Mouse (Mus musculus): ENCODE measurements around the gene Plekhn1.
A peak's percentile ranks its signal among the peaks of the same experiment; 100 is the strongest.

The Plekhn1 gene

GRCm38 (mm10) chr4:156213134-156213533 is 21.5 kb downstream of the Plekhn1 start:
- DNase-seq (ENCODE audit: low spot score): no peak

GRCm38 (mm10) chr4:156209963-156210635 is 24.6 kb downstream of the Plekhn1 start:
- DNase-seq (ENCODE audit: low spot score): no peak

DNA sequence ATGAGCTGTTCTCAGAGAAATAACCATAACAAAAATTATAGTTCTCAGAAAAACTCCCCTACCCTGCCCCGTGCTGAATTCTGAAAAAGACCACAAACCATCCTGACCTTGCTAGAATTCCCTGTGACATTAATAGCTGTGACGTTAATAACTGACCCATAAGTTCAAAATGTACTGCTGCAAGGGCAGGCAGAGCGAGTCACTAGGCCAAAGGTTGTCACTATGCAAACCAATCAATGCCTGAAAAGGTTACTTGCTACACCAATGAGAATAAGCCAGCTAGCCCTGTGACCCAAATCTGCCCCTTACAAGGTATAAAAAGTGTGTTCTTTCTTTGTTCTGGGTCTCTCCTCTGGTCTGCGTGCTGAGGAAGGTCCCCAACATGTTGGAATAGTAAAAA is 25.8 kb downstream of the Plekhn1 start:
- DNase-seq (ENCODE audit: low spot score): no peak

GRCm38 (mm10) chr4:156203413-156204131 is 31.1 kb downstream of the Plekhn1 start:
- peak; percentile 69 for DNase-seq (ENCODE audit: low spot score)

- peak; percentile 85 for DNase-seq (ENCODE audit: low spot score)
Observed at GRCm38 (mm10) chr4:156203001-156203412, 31.6 kb downstream of the Plekhn1 start, which contains the start of gene AW011738. TSS of gene AW011738 (plus strand) at chr4:156203304.

DNA sequence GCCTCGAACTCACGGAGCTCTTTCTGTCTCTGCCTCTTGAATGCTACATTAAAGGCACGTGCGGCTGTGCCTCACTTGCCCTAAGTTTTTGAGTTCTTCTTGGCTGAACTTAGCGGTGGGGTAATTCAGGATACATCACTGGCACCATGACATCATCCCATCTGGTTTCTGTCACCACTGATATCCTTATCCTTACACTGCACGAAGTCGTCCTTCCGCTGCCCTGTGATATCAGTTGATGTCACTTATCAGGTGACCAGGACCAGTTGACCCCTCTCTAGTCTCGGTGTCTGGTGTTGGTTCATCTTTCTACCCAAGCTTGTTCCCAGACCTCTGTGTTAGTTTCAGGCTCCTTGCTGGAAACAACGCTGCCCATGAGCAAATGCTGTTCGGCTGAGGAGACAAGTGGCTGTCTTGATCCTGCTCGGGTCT is 32.2 kb downstream of the Plekhn1 start:
- DNase-seq (ENCODE audit: low spot score): peak; percentile 79

- DNase-seq (ENCODE audit: low spot score): peak; percentile 76
Observed at GRCm38 (mm10) chr4:156200623-156201475, 33.8 kb downstream of the Plekhn1 start, which contains the start of gene Isg15. TSS of gene Isg15 (minus strand) at chr4:156200818.

- peak; percentile 97 for DNase-seq (ENCODE audit: low spot score)
Observed at GRCm38 (mm10) chr4:156197829-156198205, 36.8 kb downstream of the Plekhn1 start.

- no peak for DNase-seq (ENCODE audit: low spot score)
Observed at GRCm38 (mm10) chr4:156197131-156197828, 37.4 kb downstream of the Plekhn1 start, which contains the start of gene Agrn. TSS of gene Agrn (minus strand) at chr4:156197488.

DNA sequence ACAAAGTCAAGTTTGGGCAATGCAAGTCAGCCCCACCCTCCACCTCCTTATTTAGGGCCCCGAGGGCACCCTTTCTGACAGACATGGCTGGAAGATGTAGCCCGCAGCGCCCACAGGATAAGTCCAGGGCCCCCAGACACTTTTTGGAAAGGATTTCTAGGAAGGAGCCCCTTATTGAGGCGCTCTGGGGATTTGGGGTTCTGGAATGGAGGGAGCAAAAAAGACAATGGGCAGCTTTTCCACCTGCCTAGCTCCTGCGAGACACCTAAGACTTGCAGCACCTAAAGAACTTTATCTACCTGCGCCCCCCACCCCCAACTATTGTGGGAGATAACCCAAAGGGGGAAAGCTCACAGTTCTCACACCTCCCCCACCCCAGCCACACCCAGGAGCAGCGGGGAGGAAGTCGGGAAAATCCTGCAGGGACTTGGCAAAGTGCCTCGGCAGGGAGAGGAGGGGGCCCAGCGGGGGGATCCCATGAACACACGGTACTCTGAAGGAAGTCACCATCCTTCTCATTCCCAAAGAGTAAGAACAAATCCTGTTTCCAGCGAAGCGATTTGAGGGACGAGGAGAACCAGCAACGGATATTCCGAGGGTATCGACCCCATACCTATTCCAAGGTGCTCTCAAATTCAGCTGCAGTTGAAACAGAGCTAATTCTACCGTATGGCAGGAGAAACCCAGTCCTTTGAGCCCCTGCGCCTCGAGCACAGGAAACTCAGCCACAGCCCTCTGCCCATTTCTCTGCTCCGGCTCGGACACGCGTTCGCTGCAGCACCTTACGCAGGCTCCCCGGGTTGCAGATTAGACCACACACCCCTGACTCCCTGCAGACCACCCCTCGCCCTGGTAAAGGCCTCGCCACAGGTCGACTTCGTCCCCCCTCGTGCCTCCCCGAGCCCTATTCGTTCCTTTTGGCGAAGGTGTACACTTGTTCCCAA is 38.5 kb downstream of the Plekhn1 start:
- peak; percentile 61 for DNase-seq (ENCODE audit: low spot score)

GRCm38 (mm10) chr4:156194346-156194745 is 40.3 kb downstream of the Plekhn1 start:
- no peak for DNase-seq (ENCODE audit: low spot score)

GRCm38 (mm10) chr4:156193906-156194305 is 40.8 kb downstream of the Plekhn1 start:
- DNase-seq (ENCODE audit: low spot score): no peak

DNA sequence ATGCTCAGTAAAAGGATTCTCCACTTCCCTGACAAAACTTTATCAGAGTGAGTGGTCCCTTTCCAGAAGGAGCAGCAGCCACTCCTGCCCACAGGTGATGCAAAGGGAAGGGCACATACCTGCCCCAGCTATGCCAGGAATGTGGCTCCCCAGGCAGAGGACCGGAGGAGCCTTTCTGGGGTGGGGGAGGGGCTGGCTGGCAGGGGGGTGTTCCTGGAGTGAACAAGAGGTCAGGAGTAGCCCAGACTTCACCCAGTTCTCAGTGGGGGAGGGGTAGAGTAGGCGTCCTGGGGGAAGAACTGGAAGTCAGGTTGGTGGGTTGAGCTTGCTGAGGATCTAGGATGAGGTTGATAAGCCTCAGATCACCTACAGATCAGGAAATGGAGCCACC is 41.5 kb downstream of the Plekhn1 start:
- DNase-seq (ENCODE audit: low spot score): no peak

GRCm38 (mm10) chr4:156192421-156193199 is 42.0 kb downstream of the Plekhn1 start:
- no peak for DNase-seq (ENCODE audit: low spot score)

GRCm38 (mm10) chr4:156188811-156189323 is 45.8 kb downstream of the Plekhn1 start:
- no peak for DNase-seq (ENCODE audit: low spot score)

DNA sequence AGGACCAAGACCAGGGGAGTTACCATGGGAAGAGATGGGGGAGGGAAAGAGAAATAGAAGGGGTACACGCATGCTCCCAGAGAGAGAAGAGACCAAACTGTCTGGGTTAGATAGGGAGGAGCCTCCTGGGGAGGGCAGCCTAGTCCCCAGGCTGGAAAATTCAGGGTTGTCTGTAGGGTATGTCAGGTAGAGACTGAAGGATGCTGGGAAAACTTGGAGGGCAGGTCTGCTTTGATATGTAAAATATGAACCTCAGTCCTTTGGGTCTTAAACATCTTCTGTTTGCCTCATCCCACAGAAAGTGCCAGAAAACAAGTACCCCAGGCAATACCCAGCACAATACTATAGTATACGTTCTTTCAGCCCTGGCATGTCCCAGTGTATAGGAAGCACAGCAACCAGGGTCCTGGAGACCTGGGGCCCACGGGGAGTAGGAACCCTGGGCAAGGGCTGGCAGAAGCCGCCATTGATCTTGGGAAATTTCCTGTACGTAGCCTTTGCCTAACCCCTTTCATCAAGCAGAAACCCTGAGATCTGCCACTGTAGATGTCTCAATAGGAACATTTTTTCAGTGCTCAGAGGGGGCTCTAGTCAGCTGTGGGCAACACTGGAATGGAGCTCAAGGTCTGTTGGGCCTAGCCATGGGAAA is 46.4 kb downstream of the Plekhn1 start:
- DNase-seq (ENCODE audit: low spot score): no peak

DNA sequence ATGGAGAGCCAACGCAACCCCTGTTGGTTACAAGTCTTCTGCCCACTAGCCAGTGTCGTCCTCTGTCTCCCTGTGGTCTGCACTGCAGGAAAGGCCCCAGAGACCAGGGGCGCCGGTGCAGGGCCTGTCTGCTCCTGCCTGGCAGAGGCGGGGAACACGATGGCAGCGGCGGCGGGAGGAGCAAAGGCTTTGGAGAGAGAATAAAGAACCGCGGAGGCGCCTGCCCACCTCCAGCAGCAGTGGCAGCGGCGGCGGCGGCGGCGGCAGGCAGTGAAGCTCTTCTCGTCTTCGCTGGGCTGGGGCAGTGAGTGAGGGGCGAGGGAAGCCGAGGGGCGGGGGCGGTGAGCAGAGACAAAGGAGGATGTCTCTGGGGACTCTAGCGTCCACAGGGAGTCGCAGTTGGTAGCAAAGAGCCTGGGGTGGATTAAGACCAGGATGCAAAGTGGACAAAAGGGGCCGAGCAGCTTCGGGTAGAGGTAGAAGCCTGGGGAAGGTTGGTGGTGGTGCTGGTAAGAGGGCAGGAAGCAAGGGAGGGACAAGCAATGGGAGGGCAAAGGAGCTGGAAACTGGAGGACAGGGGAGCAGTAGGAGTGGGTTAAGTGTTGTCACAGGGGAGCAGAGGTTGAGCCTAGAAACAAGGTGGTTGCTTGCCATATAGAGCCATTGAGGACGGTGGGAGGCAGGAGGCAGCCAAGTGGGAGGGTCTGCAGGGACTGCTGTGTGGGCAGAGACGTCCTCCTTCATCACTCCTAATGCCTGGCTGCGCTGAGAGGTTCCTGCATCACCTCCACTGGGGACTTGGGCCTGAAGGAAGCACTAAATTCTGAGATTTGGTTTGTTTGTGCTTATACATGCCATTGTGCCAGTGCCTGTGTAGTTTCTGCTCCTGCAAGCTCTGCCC is 48.5 kb downstream of the Plekhn1 start:
- no peak for DNase-seq (ENCODE audit: low spot score)

DNA sequence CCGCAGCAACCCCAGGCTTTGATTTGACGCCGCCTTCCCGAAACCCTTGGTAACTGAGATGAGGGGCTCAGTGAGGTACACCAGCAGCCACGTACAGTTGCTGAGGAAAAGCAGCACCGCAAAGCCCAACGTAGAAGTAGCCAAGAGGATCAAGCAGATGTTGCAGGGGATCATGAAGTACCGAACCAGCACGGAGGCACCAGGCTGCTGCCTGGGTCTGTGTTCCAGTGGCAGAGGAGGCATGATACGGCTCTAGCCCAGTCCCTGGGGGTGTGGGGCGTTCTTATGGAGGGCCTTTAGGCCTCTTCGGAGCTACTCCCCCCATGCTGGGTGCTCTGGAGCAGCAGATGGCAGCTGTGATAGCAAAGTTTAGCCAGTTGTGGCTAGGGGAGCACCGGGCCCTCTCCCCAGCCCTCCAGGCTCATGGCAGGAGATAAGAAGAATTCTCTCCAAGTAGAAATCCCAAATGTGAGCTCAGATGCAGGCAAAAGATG is 49.2 kb downstream of the Plekhn1 start:
- no peak for DNase-seq (ENCODE audit: low spot score)

Measured in MN1 (cell line).